Mouse (Mus musculus): ENCODE measurements around the gene Olfr186. TPM values are rescaled to one million over a fixed set of nuclear protein-coding genes. Genes with fewer than 3 reads are reported as not detected.
"Not testable (repeated sequence)": the region's sequence is repeated elsewhere in the genome, so short reads cannot be mapped to it uniquely, and the experiment has no call there.

Olfr186 gene
- not detected in 2 replicates for polyA plus RNA-seq (2015; fragmentation: Nextera tagmentation; extraction: Ambion mirVana)

- ATAC-seq, result no peak
- WGBS (ENCODE audit: insufficient replicate concordance), result 83% methylated on average over 4 of the region's 4 CpGs
- DNase-seq, result no peak
Measured at GRCm38 (mm10) chr16:59030191-59030590, at the start of gene Olfr186. Gene Olfr186, minus strand, starts transcription at chr16:59030291.

GRCm38 (mm10) chr16:59077905-59078304 lies 47.8 kb upstream of the Olfr186 start, which contains the start of gene Olfr190:
Gene Olfr190, minus strand, starts transcription at chr16:59078005.
- H3K9ac ChIP-seq (replicated peaks), result no peak within 1 kb of the TSS
- H3K27me3 ChIP-seq (ENCODE audit: insufficient read depth, low read length), result no peaks in the 10 kb centered on the region
- H3K4me2 ChIP-seq (ENCODE audit: low read depth, low read length), result no peak within 1 kb of the TSS
- no peaks in the 10 kb centered on the region for H3K4me1 ChIP-seq (ENCODE audit: insufficient read depth)
- no peaks in the 10 kb centered on the region for H3K9me3 ChIP-seq (ENCODE audit: low read length)
- TF ChIP-seq EP300 (IDR thresholded peaks at IDR 0.05; ENCODE audit: low read depth), result no peak
- no peak for TF ChIP-seq CTCF (IDR thresholded peaks at IDR 0.05; ENCODE audit: low read depth)
- H3K4me3 ChIP-seq (ENCODE audit: low read depth, low read length), result no peak within 1 kb of the TSS
- no peak for ATAC-seq
- WGBS (ENCODE audit: insufficient replicate concordance), result 72% methylated on average over 5 of the region's 5 CpGs
- no peak within 1 kb of the TSS for H3K27ac ChIP-seq (ENCODE audit: low read depth)
- no peak for DNase-seq
- no peaks in the 10 kb centered on the region for H3K36me3 ChIP-seq (replicated peaks; ENCODE audit: insufficient read depth, low read length)

More at GRCm38 (mm10) chr16:59030191-59030590, at the start of gene Olfr186:
- Histone ChIP-seq H3K4me2 (ENCODE audit: low read depth, low read length) (no peak within 1 kb of the TSS), H3K36me3 (replicated peaks; ENCODE audit: insufficient read depth, low read length) (no peaks in the 10 kb centered on the region), H3K4me3 (ENCODE audit: low read depth, low read length) (no peak within 1 kb of the TSS), H3K27ac (ENCODE audit: low read depth) (no peak within 1 kb of the TSS), H3K9ac (replicated peaks) (no peak within 1 kb of the TSS), H3K4me1 (ENCODE audit: insufficient read depth) (no peaks in the 10 kb centered on the region), H3K27me3 (ENCODE audit: insufficient read depth, low read length) (no peaks in the 10 kb centered on the region), H3K9me3 (ENCODE audit: low read length) (no peaks in the 10 kb centered on the region)
- no peak for TF ChIP-seq CTCF (IDR thresholded peaks at IDR 0.05; ENCODE audit: low read depth)
- no peak for TF ChIP-seq EP300 (IDR thresholded peaks at IDR 0.05; ENCODE audit: low read depth)

- no peaks in the 10 kb centered on the region for H3K27me3 ChIP-seq (ENCODE audit: insufficient read depth, low read length)
- DNase-seq, result no peak
- H3K4me2 ChIP-seq (ENCODE audit: low read depth, low read length), result no peak overlapping the region
- H3K4me1 ChIP-seq (ENCODE audit: insufficient read depth), result no peaks in the 10 kb centered on the region
- H3K9ac ChIP-seq (replicated peaks), result no peak overlapping the region
- ATAC-seq, result no peak
- no peaks in the 10 kb centered on the region for H3K36me3 ChIP-seq (replicated peaks; ENCODE audit: insufficient read depth, low read length)
- no peak overlapping the region for H3K4me3 ChIP-seq (ENCODE audit: low read depth, low read length)
- WGBS (ENCODE audit: insufficient replicate concordance), result 77% methylated on average over 1 of the region's 1 CpGs
- no peak for TF ChIP-seq EP300 (IDR thresholded peaks at IDR 0.05; ENCODE audit: low read depth)
- no peak for TF ChIP-seq CTCF (IDR thresholded peaks at IDR 0.05; ENCODE audit: low read depth)
- H3K9me3 ChIP-seq (ENCODE audit: low read length), result no peaks in the 10 kb centered on the region
- no peak overlapping the region for H3K27ac ChIP-seq (ENCODE audit: low read depth)
Measured at GRCm38 (mm10) chr16:59073520-59073919, 43.4 kb upstream of the Olfr186 start.

- Histone ChIP-seq H3K9ac (replicated peaks) (no peak overlapping the region), H3K9me3 (ENCODE audit: low read length) (no peaks in the 10 kb centered on the region), H3K27ac (ENCODE audit: low read depth) (no peak overlapping the region), H3K36me3 (replicated peaks; ENCODE audit: insufficient read depth, low read length) (no peaks in the 10 kb centered on the region), H3K27me3 (ENCODE audit: insufficient read depth, low read length) (no peaks in the 10 kb centered on the region), H3K4me3 (ENCODE audit: low read depth, low read length) (no peak overlapping the region), H3K4me2 (ENCODE audit: low read depth, low read length) (no peak overlapping the region), H3K4me1 (ENCODE audit: insufficient read depth) (no peaks in the 10 kb centered on the region)
- ATAC-seq, result no peak
- no peak for TF ChIP-seq CTCF (IDR thresholded peaks at IDR 0.05; ENCODE audit: low read depth)
- no peak for TF ChIP-seq EP300 (IDR thresholded peaks at IDR 0.05; ENCODE audit: low read depth)
- no peak for DNase-seq
Measured at GRCm38 (mm10) chr16:59071755-59072154, 41.7 kb upstream of the Olfr186 start.

DNA sequence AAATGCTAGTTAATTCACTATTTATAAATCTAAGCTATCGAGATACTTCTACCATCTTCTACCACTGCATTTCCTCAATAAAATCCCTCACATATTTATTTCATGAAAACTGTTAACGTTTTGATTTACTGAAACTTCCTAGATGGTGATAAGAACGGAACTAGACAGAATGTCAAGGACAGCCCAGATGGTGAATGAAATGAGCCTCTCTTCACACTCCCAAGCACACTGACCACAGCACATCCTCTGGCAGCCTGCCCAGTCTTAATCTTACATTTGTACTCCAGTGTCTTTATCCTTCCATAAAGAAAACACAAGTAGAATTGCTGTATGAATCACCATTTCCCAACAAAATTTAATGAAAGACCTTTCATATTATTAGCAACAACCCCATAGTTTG lies 32.3 kb upstream of the Olfr186 start:
- H3K4me1 ChIP-seq (ENCODE audit: insufficient read depth); DNase-seq; H3K27me3 ChIP-seq (ENCODE audit: insufficient read depth, low read length); H3K9ac ChIP-seq (replicated peaks); H3K4me3 ChIP-seq (ENCODE audit: low read depth, low read length); H3K36me3 ChIP-seq (replicated peaks; ENCODE audit: insufficient read depth, low read length); ATAC-seq; H3K4me2 ChIP-seq (ENCODE audit: low read depth, low read length); H3K9me3 ChIP-seq (ENCODE audit: low read length); H3K27ac ChIP-seq (ENCODE audit: low read depth): not testable (repeated sequence)
- 44% methylated on average over 3 of the region's 3 CpGs for WGBS (ENCODE audit: insufficient replicate concordance)

DNA sequence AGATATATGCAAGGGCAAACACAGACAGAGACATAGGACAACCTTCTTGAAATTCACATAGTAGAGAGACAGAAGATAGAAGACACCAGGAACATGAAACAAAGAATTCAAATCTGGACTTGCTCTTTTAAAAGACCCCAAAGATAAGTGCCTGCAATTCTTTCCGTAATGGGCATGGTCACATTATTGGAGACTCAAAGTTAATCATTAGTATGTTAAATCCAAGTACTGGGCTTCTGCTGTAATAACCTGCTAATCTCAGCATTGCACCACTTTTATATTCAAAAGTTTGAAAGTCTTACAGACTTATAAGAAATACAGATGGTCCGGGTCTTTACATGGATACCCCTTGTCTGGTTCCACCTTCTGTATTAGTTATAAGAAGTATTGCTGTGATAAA lies 19.2 kb upstream of the Olfr186 start:
- not testable (repeated sequence) for H3K9me3 ChIP-seq (ENCODE audit: low read length); H3K36me3 ChIP-seq (replicated peaks; ENCODE audit: insufficient read depth, low read length); H3K4me1 ChIP-seq (ENCODE audit: insufficient read depth); ATAC-seq; H3K4me2 ChIP-seq (ENCODE audit: low read depth, low read length); DNase-seq; H3K27ac ChIP-seq (ENCODE audit: low read depth); H3K27me3 ChIP-seq (ENCODE audit: insufficient read depth, low read length); H3K4me3 ChIP-seq (ENCODE audit: low read depth, low read length); H3K9ac ChIP-seq (replicated peaks)
- WGBS (ENCODE audit: insufficient replicate concordance), result 84% methylated on average over 2 of the region's 2 CpGs

GRCm38 (mm10) chr16:59048860-59049259 lies 18.8 kb upstream of the Olfr186 start:
- DNase-seq, result no peak
- no peaks in the 10 kb centered on the region for H3K27me3 ChIP-seq (ENCODE audit: insufficient read depth, low read length)
- TF ChIP-seq CTCF (IDR thresholded peaks at IDR 0.05; ENCODE audit: low read depth) (no peak), EP300 (IDR thresholded peaks at IDR 0.05; ENCODE audit: low read depth) (no peak)
- no peak for ATAC-seq
- no peak overlapping the region for H3K9ac ChIP-seq (replicated peaks)
- no peaks in the 10 kb centered on the region for H3K36me3 ChIP-seq (replicated peaks; ENCODE audit: insufficient read depth, low read length)
- no peak overlapping the region for H3K4me3 ChIP-seq (ENCODE audit: low read depth, low read length)
- H3K9me3 ChIP-seq (ENCODE audit: low read length), result no peaks in the 10 kb centered on the region
- H3K27ac ChIP-seq (ENCODE audit: low read depth), result no peak overlapping the region
- H3K4me1 ChIP-seq (ENCODE audit: insufficient read depth), result no peaks in the 10 kb centered on the region
- H3K4me2 ChIP-seq (ENCODE audit: low read depth, low read length), result no peak overlapping the region
- WGBS (ENCODE audit: insufficient replicate concordance), result 62% methylated on average over 1 of the region's 1 CpGs

All from liver, postnatal 0 days (tissue).